Mouse (Mus musculus): ENCODE measurements around the gene Umad1. TPM values are rescaled to one million over a fixed set of nuclear protein-coding genes. Genes with fewer than 3 reads are reported as not detected.
A peak's percentile ranks its signal among the peaks of the same experiment; 100 is the strongest.

Umad1 gene
- polyA plus RNA-seq, 1 experiment from 2014 or later = 30.3 TPM

- no peaks in the 10 kb centered on the region for H3K36me3 ChIP-seq (ENCODE audit: poor library complexity, severe bottlenecking)
- no peaks in the 10 kb centered on the region for H3K9me3 ChIP-seq (replicated peaks)
- no peak overlapping the region for H3K9ac ChIP-seq
- no peak for ATAC-seq
- H3K27me3 ChIP-seq = no peaks in the 10 kb centered on the region
- H3K27ac ChIP-seq = no peak overlapping the region
- no peak overlapping the region for H3K4me2 ChIP-seq
- no peak overlapping the region for H3K4me3 ChIP-seq
- WGBS = 100% methylated on average over 1 of the region's 1 CpGs
- H3K4me1 ChIP-seq = no peaks in the 10 kb centered on the region
Observed at GRCm38 (mm10) chr6:8333380-8333779, 74.3 kb downstream of the Umad1 start.

GRCm38 (mm10) chr6:8336487-8337390, 77.7 kb downstream of the Umad1 start:
- no peak overlapping the region for H3K27ac ChIP-seq
- no peaks in the 10 kb centered on the region for H3K36me3 ChIP-seq (ENCODE audit: poor library complexity, severe bottlenecking)
- 83% methylated on average over 9 of the region's 9 CpGs for WGBS
- H3K9me3 ChIP-seq (replicated peaks) = no peaks in the 10 kb centered on the region
- H3K4me2 ChIP-seq = no peak overlapping the region
- no peaks in the 10 kb centered on the region for H3K4me1 ChIP-seq
- H3K27me3 ChIP-seq = no peaks in the 10 kb centered on the region
- no peak overlapping the region for H3K9ac ChIP-seq
- no peak for ATAC-seq
- no peak overlapping the region for H3K4me3 ChIP-seq

GRCm38 (mm10) chr6:8339453-8339852, 80.4 kb downstream of the Umad1 start:
- Histone ChIP-seq H3K4me1 (no peaks in the 10 kb centered on the region), H3K27me3 (no peaks in the 10 kb centered on the region), H3K36me3 (ENCODE audit: poor library complexity, severe bottlenecking) (no peaks in the 10 kb centered on the region), H3K27ac (no peak overlapping the region), H3K9ac (no peak overlapping the region), H3K9me3 (replicated peaks) (no peaks in the 10 kb centered on the region), H3K4me2 (no peak overlapping the region), H3K4me3 (no peak overlapping the region)
- 89% methylated on average over 6 of the region's 6 CpGs for WGBS
- no peak for ATAC-seq

GRCm38 (mm10) chr6:8343271-8343670, 84.2 kb downstream of the Umad1 start:
- no peaks in the 10 kb centered on the region for H3K36me3 ChIP-seq (ENCODE audit: poor library complexity, severe bottlenecking)
- H3K27me3 ChIP-seq = no peaks in the 10 kb centered on the region
- H3K27ac ChIP-seq = no peak overlapping the region
- no peaks in the 10 kb centered on the region for H3K4me1 ChIP-seq
- no peak overlapping the region for H3K9ac ChIP-seq
- no peak for ATAC-seq
- H3K4me2 ChIP-seq = no peak overlapping the region
- WGBS = 93% methylated on average over 4 of the region's 4 CpGs
- no peak overlapping the region for H3K4me3 ChIP-seq
- no peaks in the 10 kb centered on the region for H3K9me3 ChIP-seq (replicated peaks)

- no peak for ATAC-seq
- WGBS = 78% methylated on average over 5 of the region's 5 CpGs
- no peaks in the 10 kb centered on the region for H3K27me3 ChIP-seq
Observed at GRCm38 (mm10) chr6:8345219-8345856, 86.2 kb downstream of the Umad1 start.

GRCm38 (mm10) chr6:8347154-8347553, 88.1 kb downstream of the Umad1 start:
- H3K27ac ChIP-seq = no peak overlapping the region
- H3K27me3 ChIP-seq = no peaks in the 10 kb centered on the region
- 94% methylated on average over 2 of the region's 2 CpGs for WGBS
- ATAC-seq = no peak
- no peaks in the 10 kb centered on the region for H3K9me3 ChIP-seq (replicated peaks)
- H3K9ac ChIP-seq = no peak overlapping the region
- no peak overlapping the region for H3K4me2 ChIP-seq
- H3K4me3 ChIP-seq = no peak overlapping the region
- no peaks in the 10 kb centered on the region for H3K4me1 ChIP-seq
- no peaks in the 10 kb centered on the region for H3K36me3 ChIP-seq (ENCODE audit: poor library complexity, severe bottlenecking)

More at GRCm38 (mm10) chr6:8345219-8345856, 86.2 kb downstream of the Umad1 start:
- H3K36me3 ChIP-seq (ENCODE audit: poor library complexity, severe bottlenecking) = no peaks in the 10 kb centered on the region
- H3K9ac ChIP-seq = no peak overlapping the region
- no peak overlapping the region for H3K4me2 ChIP-seq
- H3K4me1 ChIP-seq = no peaks in the 10 kb centered on the region
- no peaks in the 10 kb centered on the region for H3K9me3 ChIP-seq (replicated peaks)
- H3K4me3 ChIP-seq = no peak overlapping the region
- no peak overlapping the region for H3K27ac ChIP-seq

GRCm38 (mm10) chr6:8348344-8348743, 89.3 kb downstream of the Umad1 start:
- peaks cover 12% of the 10 kb centered on the region; the same call in 1 of the 2 replicates for H3K4me1 ChIP-seq
- no peaks in the 10 kb centered on the region for H3K27me3 ChIP-seq
- 98% methylated on average over 1 of the region's 1 CpGs for WGBS
- H3K36me3 ChIP-seq (ENCODE audit: poor library complexity, severe bottlenecking) = no peaks in the 10 kb centered on the region
- no peak overlapping the region for H3K4me2 ChIP-seq
- no peak overlapping the region for H3K9ac ChIP-seq
- ATAC-seq = no peak
- H3K27ac ChIP-seq = no peak overlapping the region
- H3K9me3 ChIP-seq (replicated peaks) = no peaks in the 10 kb centered on the region
- H3K4me3 ChIP-seq = no peak overlapping the region

- Histone ChIP-seq H3K9ac (no peak overlapping the region), H3K9me3 (replicated peaks) (no peaks in the 10 kb centered on the region), H3K4me1 (peaks cover 20% of the 10 kb centered on the region), H3K27me3 (no peaks in the 10 kb centered on the region), H3K4me2 (no peak overlapping the region), H3K27ac (no peak overlapping the region), H3K4me3 (no peak overlapping the region), H3K36me3 (ENCODE audit: poor library complexity, severe bottlenecking) (no peaks in the 10 kb centered on the region)
- ATAC-seq = no peak
- 87% methylated on average over 2 of the region's 2 CpGs for WGBS
Observed at GRCm38 (mm10) chr6:8349060-8349670, 90.1 kb downstream of the Umad1 start.

- WGBS = 90% methylated on average over 2 of the region's 2 CpGs
- no peak overlapping the region for H3K4me3 ChIP-seq
- no peaks in the 10 kb centered on the region for H3K27me3 ChIP-seq
- ATAC-seq = no peak
- peaks cover 23% of the 10 kb centered on the region for H3K4me1 ChIP-seq
- H3K36me3 ChIP-seq (ENCODE audit: poor library complexity, severe bottlenecking) = no peaks in the 10 kb centered on the region
- H3K9ac ChIP-seq = no peak overlapping the region
- H3K4me2 ChIP-seq = no peak overlapping the region
- no peaks in the 10 kb centered on the region for H3K9me3 ChIP-seq (replicated peaks)
- H3K27ac ChIP-seq = no peak overlapping the region
Observed at GRCm38 (mm10) chr6:8351507-8351906, 92.4 kb downstream of the Umad1 start.

GRCm38 (mm10) chr6:8352533-8353168, 93.6 kb downstream of the Umad1 start:
- Histone ChIP-seq H3K36me3 (ENCODE audit: poor library complexity, severe bottlenecking) (no peaks in the 10 kb centered on the region), H3K9ac (no peak overlapping the region), H3K27me3 (no peaks in the 10 kb centered on the region), H3K9me3 (replicated peaks) (no peaks in the 10 kb centered on the region), H3K27ac (0 out of 2 replicates have a peak overlapping the region, but pooled peaks have one; percentile 5), H3K4me1 (peaks cover 23% of the 10 kb centered on the region), H3K4me3 (no peak overlapping the region), H3K4me2 (peak overlapping the region; percentile 13)
- 30% methylated on average over 12 of the region's 12 CpGs for WGBS
- peak; percentile 57 for ATAC-seq

GRCm38 (mm10) chr6:8353461-8353860, 94.4 kb downstream of the Umad1 start:
- Histone ChIP-seq H3K27ac (peak overlapping the region; percentile 17; the same call in 1 of the 2 replicates), H3K9ac (no peak overlapping the region), H3K27me3 (no peaks in the 10 kb centered on the region), H3K36me3 (ENCODE audit: poor library complexity, severe bottlenecking) (no peaks in the 10 kb centered on the region), H3K4me3 (no peak overlapping the region), H3K9me3 (replicated peaks) (no peaks in the 10 kb centered on the region), H3K4me1 (peaks cover 23% of the 10 kb centered on the region), H3K4me2 (peak overlapping the region; percentile 11; the same call in 1 of the 2 replicates)
- WGBS = 40% methylated on average over 4 of the region's 4 CpGs
- peak; percentile 80 for ATAC-seq

- Histone ChIP-seq H3K9me3 (replicated peaks) (no peaks in the 10 kb centered on the region), H3K27me3 (no peaks in the 10 kb centered on the region), H3K9ac (no peak overlapping the region), H3K27ac (no peak overlapping the region), H3K4me1 (peaks cover 26% of the 10 kb centered on the region), H3K4me3 (no peak overlapping the region), H3K4me2 (no peak overlapping the region), H3K36me3 (ENCODE audit: poor library complexity, severe bottlenecking) (no peaks in the 10 kb centered on the region)
- WGBS = 86% methylated on average over 4 of the region's 4 CpGs
- ATAC-seq = no peak
Observed at GRCm38 (mm10) chr6:8354846-8355245, 95.8 kb downstream of the Umad1 start.

Measured in forebrain, embryonic 13.5 days (tissue).